Mouse (Mus musculus) gastrocnemius, postnatal 36 days (tissue): ENCODE results near the gene Btbd2. TPM values are rescaled to one million over a fixed set of nuclear protein-coding genes. Genes with fewer than 3 reads are reported as not detected.

ENCODE experiments used
- DNase-seq, 2 experiments: peaks; one replicate each; pipeline ENCODE4 v3.0.0; 2022
- intact Hi-C: fragments of 180-260 bp; cut with DNase I; formaldehyde crosslinking; loops from one replicate; pipeline ENCODE4 v1.15.1; 2025
- long read RNA-seq, 2 experiments: library from polyadenylated mRNA; stranded (forward); transcript quantifications; one replicate each; pipeline ENCODE4 v2.0.0; 2021
- total RNA-seq, 2 experiments: library from RNA; stranded (reverse); gene quantifications; 2 replicates each; pipeline ENCODE4 v1.2.3; 2021

Btbd2 gene
- total RNA-seq, result 10 to 100 TPM; 32.1 to 33.5 TPM
- long read RNA-seq, experiment 1, transcript Btbd2-202 (9 exons, 2,449 nt), result major isoform, 22 of 39 reads
- long read RNA-seq, experiment 1, partial matches to known transcripts, result 4 of 39 reads
- long read RNA-seq, experiment 1, other reads (novel, unspliced or antisense), result 13 of 39 reads
- long read RNA-seq, experiment 2, transcript Btbd2-202 (9 exons, 2,449 nt), result major isoform, 45 of 73 reads
- long read RNA-seq, experiment 2, partial matches to known transcripts, result 1 of 73 reads
- long read RNA-seq, experiment 2, other reads (novel, unspliced or antisense), result 27 of 73 reads

DNA sequence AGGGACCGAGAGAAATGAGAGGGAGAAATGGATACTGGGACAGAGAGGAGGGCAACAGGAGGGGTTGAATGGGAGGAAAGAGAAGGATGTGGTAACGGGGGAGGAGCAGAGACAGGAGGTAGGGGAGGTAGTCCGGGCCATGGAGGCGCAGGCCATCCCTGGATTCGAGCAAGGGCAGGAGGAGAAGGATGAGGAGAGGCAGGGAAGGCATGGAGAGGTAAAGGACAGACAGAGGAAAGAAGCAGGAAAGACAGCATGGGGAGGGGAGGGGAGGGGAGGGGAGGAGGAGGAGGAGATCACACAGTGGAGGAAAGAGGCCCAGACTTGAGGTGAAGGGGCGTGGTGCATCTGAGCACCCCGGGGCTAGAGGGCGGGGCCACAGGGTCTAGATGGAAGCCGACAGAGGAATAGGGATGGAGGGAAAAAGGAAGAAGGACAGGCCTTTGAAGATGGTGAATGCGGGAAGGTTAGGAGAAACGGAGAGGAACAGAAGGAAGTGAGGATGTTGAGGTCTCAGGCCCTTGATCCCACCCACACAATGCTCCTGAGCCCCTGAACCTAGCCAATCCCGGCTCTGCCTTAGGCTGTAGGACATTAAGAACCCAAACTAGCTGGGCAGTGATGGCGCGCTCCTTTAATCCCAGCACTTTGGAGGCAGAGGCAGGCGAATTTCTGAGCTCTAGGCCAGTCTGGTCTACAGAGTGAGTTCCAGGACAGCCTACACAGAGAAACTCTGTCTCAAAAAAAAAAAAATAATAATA is at the start of gene Btbd2:
Btbd2 (minus strand) TSS at position 209 of the 761 bp plus-strand sequence.
- no peak for DNase-seq
- intact Hi-C loops, result no loop called here

DNA sequence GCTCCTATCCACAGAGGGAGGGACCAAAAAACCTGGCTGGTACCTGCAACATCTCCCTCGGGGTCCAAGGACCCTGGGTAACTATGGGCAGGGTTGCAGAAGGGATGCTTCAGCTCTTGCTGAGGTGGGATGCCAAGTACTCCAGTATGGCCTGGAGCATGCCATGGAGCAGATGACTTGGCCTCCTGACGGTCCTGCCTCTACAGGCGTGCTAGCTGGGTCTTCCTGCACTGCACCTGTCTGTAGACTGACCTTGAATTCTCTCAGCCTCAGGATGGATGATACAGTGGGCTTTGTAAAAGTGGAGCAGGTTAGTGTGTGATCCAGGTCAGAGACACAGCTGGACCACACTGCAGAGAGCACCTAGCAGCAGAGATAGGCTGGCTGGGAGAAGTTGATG is 48.6 kb upstream of the Btbd2 start:
- intact Hi-C loops, result loop anchor here (10.0 kb wide), 1 partner anchor 271 kb away; the partner anchor contains the start of gene Tcf3

DNA sequence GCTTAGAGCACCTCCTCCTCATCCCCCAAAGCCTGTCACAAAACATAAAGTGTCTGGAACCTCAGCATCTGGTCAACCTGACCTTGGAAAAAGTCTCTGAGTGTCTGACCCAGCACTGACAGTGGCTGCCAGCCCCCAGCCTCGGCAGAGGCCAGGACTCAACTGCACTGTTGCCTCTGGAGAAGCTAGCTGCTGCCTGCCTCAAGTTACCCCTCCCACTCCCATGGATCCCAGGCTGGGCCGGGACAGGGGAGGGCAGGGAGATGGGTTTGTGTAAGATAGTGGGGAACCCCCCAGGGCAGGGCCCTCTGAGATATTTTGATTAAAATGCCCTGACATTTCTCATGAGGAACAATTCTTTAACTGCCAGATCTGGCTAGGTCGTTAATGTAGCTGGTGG is 48.2 kb upstream of the Btbd2 start:
- intact Hi-C loops, result loop anchor here (10.0 kb wide), 1 partner anchor 270 kb away; the partner anchor contains the start of gene Tcf3
- DNase-seq, result no peak

More for the DNA sequence above, 48.6 kb upstream of the Btbd2 start:
- no peak for DNase-seq

DNA sequence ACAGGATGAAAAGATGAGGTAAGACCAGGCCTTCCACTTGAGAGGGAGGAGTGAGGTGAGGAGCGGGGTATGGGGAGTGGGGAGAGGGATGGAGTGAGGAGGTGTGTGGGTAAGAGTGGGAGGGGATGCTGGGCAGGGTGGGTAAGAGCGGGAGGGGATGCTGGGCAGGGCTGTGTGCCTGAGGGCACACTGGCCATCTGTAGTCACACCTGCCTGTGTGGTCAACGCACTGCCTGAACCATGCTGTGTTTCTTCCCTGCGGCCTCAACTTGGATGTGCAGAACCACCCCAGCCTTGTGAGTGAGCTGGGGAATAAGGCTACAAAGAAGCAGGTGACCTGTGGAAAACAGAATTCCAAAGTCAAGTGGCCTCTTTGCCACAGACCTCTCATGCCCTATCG is 47.5 kb upstream of the Btbd2 start:
- no peak for DNase-seq
- intact Hi-C loops, result loop anchor here (10.0 kb wide), 1 partner anchor 270 kb away; the partner anchor contains the start of gene Tcf3

DNA sequence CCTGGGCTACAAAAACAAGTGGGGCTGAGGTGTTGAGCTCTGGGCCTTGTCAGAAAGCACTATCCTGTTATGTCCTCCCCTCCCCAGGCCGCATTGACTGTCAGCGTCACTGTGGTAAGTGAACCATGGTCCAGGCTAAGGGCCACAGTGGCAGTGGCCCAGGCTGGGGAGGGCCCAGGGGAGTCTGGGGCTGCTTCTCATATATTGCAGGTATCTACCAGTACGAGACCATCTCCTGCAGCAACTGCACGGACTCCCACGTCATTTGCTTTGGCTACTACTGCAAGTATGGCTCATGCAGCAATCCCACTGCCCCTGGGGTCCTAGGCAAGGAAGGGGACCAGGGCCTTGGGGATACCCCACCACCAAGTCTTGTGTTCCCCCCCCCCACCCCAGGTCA is 46.8 kb upstream of the Btbd2 start:
- DNase-seq, result no peak
- intact Hi-C loops, result loop anchor here (10.0 kb wide), 1 partner anchor 269 kb away; the partner anchor contains the start of gene Tcf3

DNA sequence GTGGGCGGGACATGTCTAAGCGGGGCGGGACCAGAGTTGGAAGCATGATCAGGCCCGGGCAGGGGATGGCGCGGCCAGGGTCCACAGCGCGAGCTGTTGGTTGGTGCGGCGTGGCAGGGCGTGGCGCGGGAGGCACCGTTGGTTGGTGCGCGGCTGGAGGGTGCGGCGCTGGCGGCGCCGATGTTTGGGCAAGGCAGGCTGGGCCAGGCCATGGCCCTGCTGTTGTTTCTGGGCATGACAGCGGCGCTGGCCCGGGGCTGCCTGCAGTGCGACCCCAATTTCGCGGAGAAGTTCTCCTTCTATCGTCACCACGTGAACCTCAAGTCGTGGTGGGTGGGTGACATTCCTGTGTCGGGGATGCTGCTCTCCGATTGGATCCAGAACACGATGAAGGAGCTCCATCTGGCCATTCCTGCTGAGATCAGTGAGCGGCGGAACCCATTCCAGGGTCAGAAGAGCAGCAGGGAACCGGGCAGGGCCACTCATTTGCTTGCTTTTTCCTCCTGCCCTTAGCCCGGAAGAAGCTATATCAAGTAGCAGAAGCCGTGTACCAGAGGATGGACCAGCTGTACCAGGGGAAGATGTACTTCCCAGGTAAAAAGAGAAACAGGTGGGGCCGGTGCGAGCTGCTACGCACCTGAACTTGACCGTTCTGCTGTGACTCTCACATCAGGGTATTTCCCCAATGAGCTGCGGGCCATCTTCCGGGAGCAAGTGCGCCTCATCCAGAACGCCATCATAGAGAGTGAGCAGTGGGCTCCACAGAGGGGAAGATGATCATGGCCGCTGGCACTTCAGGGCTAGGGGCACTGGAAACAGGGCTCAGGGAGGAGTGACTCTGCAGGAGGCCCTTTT is 45.9 kb upstream of the Btbd2 start:
- peak; percentile 94 for DNase-seq
- intact Hi-C loops, result loop anchor here (10.0 kb wide), 1 partner anchor 268 kb away; the partner anchor contains the start of gene Tcf3

DNA sequence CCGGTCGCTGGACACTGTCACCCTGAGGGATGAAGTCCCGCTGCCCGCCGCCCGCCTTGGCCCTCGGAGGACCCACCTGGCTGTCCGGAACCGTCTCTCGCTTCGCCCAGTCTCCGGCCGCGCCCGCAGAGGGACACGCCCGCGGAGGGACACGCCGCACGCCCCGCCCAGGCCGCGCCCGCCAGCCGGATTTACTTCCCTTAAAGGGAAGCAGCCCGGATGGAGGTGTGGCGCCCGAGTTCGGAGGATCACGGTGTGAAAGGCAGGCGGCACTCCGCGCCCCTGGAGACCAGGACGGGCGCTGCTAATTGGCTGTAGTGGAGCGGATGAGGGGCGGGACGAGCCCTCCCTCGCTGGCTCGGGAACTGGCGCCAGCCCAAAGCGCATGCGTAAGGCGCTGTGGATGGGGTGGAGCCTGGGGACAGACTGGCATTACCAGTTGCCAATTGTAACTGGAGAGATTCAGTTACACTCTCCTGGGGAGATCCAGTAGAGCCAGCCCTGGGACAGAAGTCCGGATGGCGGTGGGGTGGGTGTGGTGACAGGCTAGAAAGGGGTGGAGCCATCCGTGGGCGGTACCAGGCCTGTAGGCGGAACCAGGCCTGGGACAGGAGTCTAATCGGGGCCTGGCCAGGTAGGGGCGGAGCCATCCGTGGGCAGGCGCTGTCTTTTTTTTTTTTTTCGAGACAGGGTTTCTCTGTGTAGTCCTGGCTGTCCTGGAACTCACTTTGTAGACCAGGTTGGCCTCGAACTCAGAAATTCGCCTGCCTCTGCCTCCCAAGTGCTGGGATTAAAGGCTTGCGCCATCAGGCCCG is 45.1 kb upstream of the Btbd2 start, which contains the start of the genes Mob3a and Izumo4:
Mob3a (minus strand) TSS at position 257 of the 815 bp plus-strand sequence.
Izumo4 (plus strand) TSS at position 464 of the 815 bp plus-strand sequence.
- intact Hi-C loops, result loop anchor here (10.0 kb wide), 1 partner anchor 267 kb away; the partner anchor contains the start of gene Tcf3
- DNase-seq, result peak; percentile 97 to 99

DNA sequence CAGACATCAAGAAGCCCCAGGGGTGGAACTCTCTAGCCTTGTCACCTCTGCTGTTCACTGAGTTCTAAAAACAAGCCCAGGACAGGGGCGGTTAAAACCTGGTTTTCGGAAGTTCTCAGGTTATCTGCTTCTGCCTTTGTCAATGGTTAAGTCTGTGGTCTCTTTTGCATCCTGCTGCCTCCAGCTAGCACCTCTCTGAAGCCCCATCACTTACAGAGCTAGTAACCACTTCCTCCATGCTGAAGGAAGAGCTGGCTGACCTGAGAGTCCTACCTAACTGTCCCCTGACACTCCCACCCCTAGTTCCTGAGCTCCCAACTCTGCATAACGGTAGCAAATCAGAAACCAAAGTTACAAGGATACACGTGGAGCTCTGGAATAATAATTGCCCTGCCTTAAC is 43.9 kb upstream of the Btbd2 start:
- intact Hi-C loops, result loop anchor here (10.0 kb wide), 1 partner anchor 266 kb away; the partner anchor contains the start of gene Tcf3
- DNase-seq, result no peak

DNA sequence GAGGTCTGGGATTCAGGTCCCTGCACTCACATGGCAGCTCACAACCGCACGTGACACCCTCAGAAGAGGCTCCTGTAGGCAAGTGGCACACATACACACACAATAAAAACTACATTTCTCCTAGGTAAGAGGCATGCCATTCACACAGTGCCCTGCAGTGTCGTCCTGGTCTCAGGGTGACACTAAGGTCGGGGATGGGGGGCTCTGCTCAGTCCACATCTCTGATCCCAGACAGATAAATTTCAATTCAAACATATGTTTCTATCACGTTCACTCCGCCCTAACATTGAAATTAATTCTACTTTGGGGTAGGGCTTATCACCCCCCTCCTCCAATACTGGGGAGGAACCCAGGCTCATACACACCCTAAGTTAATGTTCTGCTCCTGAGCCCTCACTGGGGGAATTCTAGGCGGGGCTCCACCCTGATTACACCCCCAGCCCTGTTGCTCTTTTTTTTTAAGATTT is 43.2 kb upstream of the Btbd2 start:
- intact Hi-C loops, result loop anchor here (10.0 kb wide), 1 partner anchor 265 kb away; the partner anchor contains the start of gene Tcf3
- DNase-seq, result no peak

DNA sequence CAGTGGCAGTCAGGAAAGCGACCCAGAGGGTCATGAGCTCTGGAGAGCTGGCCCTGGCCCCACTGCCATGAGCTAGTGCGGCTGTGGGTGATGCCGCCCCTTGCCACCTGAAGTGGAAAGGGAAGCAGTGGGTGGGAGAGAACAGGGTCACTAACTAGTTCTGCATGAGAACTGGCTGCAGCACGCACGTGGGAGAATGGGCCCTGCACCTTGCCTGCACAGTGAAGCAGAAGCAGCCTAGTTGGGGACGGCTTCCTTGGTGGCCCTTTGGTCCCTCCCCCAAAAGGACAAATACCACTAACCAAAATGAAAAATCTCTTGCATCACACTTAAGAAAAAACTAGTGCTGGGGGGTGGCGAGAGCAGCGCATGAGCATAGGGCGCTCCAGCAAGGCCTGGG is 41.7 kb upstream of the Btbd2 start:
- intact Hi-C loops, result no loop called here
- no peak for DNase-seq

DNA sequence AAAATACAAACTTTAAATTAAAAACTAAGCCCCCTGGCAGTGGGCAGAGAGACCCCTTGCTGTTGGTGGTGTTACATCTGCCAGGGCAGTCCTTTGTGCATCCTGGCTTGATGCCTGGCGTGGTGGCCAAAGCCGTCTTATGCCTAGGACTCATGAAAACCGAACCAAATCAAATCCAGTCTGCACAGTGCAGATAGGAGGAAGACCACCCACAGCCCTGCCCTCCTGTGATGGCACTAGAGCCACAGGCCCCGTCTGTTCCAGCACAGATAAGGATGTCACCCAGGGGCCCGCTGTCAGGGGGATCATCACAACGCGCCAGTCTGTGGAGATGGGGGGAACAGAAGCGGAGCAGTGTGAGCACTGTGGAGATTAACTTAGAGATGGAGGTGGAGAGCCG is 40.9 kb upstream of the Btbd2 start:
- intact Hi-C loops, result no loop called here
- DNase-seq, result no peak

DNA sequence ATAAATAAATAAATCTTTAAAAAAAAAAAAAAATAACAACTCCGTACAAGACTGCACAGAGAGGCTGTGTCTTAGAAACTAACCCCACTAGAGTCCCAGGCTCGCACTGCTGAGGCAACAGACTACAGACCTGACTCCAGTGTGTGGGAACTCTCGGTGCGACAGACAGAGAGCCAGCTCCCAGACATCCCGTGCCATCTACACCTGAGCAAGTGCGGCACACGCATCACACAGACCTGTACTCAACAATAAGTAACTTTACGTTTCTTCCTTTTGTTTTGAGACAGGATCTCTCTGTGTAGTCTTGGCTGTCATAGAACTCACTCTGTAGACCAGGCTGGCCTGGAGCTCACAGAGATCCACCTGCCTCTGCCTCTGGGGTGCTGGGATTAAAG is 40.5 kb upstream of the Btbd2 start:
- no peak for DNase-seq
- intact Hi-C loops, result no loop called here

DNA sequence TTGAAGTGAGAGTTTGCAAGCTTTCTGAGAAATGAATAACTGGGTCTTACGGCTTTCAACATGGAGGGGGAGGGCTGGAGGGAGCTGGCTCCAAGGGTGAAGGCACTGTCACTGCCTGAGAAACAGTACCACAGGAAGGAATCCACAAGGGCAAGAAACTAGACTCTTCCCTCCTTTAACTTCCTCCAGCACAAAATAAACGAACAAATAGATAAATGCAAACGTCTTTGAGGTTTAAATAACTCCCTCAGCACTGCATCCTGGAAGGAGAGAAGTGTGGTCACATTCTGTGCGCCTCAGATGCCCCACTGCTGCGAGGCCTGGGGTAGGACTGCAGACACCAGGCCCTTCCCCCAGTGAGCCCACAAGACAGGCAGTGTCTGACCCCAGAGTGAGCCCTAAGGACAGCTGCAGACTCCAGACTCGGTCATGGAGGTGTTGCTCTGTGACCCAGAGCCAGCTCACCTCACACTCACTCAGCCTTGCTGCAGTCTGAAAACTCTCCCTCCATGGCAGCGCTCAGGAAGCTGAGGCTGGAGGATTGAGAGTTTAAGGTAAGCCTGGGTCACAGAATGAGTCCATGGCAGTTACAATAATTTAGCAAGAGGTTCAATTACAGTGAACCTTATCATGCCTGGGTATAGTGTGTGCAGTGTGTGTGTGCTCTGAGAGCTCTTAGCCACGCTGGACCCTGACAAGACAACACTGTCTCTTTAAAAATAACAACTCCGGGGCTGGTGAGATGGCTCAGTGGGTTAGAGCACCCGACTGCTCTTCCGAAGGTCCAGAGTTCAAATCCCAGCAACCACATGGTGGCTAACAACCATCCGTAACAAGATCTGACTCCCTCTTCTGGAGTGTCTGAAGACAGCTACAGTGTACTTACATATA is 39.9 kb upstream of the Btbd2 start:
- intact Hi-C loops, result no loop called here
- DNase-seq, result no peak

DNA sequence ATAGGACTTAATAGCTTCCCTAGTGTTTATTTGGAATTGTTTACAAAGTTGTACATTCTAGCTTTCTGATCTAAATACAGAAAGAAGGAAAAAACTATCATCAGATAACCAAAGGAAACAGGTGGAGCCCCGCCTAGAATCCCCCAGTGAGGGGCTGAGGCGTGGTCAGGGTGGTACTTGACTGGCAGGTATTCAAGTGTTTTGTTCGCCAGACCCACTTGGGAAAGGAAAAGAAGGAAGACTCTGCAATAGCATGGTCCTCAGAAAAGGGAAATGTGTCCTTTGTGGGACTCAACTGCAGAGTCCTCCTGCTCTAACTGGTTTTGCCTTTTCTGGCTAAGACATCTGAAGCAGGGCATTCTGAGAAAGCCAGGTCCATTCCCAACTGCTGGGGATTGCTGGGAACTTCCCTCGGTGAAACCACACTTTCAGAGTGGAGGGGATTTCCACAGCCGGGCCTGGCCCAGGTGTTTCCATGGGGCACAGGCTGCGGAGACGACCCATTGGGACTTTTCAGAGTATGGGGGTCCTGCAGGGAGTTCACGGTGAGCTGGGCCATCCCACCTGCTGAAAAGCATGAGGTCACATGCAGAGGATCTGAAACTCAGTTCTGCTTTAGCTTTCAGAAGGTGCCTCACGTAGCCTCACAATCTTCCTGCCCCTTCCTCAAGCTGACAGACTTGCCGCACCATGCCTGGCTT is 39.1 kb upstream of the Btbd2 start:
- intact Hi-C loops, result no loop called here
- no peak for DNase-seq

DNA sequence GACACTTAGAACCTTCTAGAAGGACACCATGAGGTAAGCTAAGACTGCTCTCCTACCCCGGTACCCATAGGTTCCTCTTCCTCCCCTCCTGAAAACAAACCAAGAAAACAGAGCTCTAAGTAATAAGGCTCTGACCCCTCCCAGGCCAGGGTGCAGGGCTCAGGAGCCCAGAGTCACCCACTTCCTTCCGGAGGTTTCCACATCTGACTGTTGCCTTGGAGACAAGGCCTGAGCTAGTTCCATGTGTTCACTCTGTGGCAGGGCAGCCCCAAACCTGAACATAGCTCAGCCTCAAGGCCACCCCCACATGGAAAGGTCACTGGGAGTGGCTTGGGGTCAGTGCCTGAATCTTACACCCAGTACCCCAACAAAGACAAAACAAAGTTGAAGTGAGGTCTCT is 38.3 kb upstream of the Btbd2 start:
- DNase-seq, result no peak
- intact Hi-C loops, result no loop called here

DNA sequence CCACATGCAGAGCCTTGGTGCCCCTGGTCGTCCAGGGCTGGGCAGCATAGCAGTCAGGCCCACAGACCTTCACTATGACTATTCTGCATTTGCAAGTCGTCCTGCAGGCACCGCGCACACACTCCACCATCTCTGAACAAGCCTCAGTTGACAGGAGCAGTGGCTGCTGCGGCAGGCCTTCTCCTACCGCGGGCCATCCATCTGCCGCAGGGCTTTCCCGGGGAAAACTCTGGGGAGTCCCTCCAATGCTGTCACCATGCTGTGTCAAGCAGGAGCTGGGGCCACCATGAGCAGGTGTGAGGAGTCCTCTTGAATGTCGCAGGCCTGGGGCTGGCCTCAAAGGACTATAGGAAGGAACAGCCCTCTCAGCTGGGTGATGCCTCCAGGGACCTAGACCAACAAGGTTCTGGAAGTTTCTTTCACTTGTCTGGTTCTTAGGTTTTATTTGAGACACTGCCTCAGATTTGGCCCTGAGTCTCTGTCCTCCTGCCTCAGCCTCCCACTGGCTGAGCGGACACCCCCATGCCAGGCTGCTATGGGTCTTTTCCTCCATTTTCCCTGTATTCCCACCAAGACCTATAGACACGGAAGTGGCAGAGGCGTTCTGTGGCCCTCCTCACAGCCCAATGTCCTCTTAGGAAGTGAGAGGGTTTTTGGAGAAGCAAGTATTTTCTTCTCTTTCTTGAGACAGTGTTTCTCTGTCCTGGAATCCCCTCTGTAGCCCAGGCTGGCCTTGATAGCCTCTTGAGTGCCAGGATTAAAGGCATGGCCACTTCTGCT is 37.5 kb upstream of the Btbd2 start:
- no peak for DNase-seq
- intact Hi-C loops, result no loop called here
